25 mouse cellular contexts compared by ENCODE assay signal in the genomic region with DNA sequence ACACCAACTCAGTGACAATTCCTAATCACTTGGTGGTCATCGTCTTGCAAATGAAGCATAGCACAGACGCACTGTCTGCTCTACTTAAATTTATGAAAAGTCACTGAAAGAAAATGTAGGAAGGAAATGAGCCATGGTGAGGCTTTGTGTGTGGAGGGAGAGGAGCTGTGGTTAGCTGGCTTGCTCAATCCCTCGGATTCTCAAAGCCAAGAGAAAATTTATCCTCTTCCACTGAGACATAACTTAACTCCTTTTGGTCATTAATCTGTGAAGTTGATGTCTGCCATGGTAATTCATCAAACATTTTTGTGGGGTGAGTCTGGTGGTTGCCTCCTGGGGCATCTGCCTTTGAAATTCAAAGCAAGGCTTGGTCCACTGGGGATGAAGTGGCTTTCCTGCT.
DNase-seq lines count a peak whose midpoint lies in the region; ATAC-seq lines count a peak whose summit lies in the region.
"Had no signal": no experiment of that assay in that cellular context is flagged by ENCODE, and none has a peak within 500 bp of the region (broad histone marks: within the 10 kb centered on the region; RNA-seq: fewer than 3 reads in every experiment).

No protein-coding gene starts in this region.

- H3K4me2 ChIP-seq in midbrain, embryonic 13.5 days (replicated peaks), result no peak overlapping the region
- H3K4me2 ChIP-seq: embryonic facial prominence, embryonic 15.5 days; hindbrain, embryonic 12.5 days; neural tube, embryonic 13.5 days had no signal

- 74% methylated on average over 3 of the region's 3 CpGs for WGBS in midbrain, embryonic 13.5 days

- DNase-seq in 3134 (ENCODE audit: extremely low read depth, insufficient read length, low spot score) (peak; percentile 42), 416B (ENCODE audit: low read depth) (peak; percentile 8)
- peak; percentile 10 for DNase-seq in adrenal gland, postnatal 25 days
- no peak for DNase-seq in heart, adult 8-10 months (ENCODE audit: low spot score)
- no peak for DNase-seq in frontal cortex, postnatal 25 days (ENCODE audit: low spot score in 2 of 2)
- DNase-seq: cerebellum, adult 8-10 months; cerebellum, postnatal 36 days; forebrain, postnatal 0 days; gastrocnemius, postnatal 25 days; heart, adult 2 months; kidney, adult 18-20 months; layer of hippocampus, adult 9-11 months; midbrain, embryonic 14.5 days; retina, postnatal 1 day; right cerebral cortex, postnatal 25 days; thymus, postnatal 14 days had no signal

- ATAC-seq in megakaryocyte, adult 5-6 weeks (ENCODE audit: poor library complexity, severe bottlenecking), result peak; percentile 51
- ATAC-seq in midbrain, embryonic 13.5 days, result no peak
- ATAC-seq: CD4-positive, CD25-positive, alpha-beta regulatory T cell, adult 4 months; forebrain, postnatal 0 days; lung, postnatal 0 days had no signal

- no peak overlapping the region for H3K9ac ChIP-seq in midbrain, embryonic 13.5 days (replicated peaks)
- H3K9ac ChIP-seq: embryonic facial prominence, embryonic 15.5 days; forebrain, postnatal 0 days; hindbrain, embryonic 12.5 days; neural tube, embryonic 13.5 days had no signal

- H3K4me1 ChIP-seq in midbrain, embryonic 13.5 days (replicated peaks), result no peaks in the 10 kb centered on the region
- H3K4me1 ChIP-seq: embryonic facial prominence, embryonic 15.5 days; forebrain, embryonic 10.5 days; hindbrain, embryonic 12.5 days; neural tube, embryonic 13.5 days had no signal

- no peak overlapping the region for H3K4me3 ChIP-seq in midbrain, embryonic 13.5 days (replicated peaks)
- H3K4me3 ChIP-seq: embryonic facial prominence, embryonic 15.5 days; forebrain, embryonic 10.5 days; heart, adult 2 months; hindbrain, embryonic 12.5 days; neural tube, embryonic 13.5 days had no signal

- H3K9me3 ChIP-seq in midbrain, embryonic 13.5 days, result no peaks in the 10 kb centered on the region
- H3K9me3 ChIP-seq: embryonic facial prominence, embryonic 15.5 days; forebrain, embryonic 10.5 days; hindbrain, embryonic 12.5 days; neural tube, embryonic 13.5 days had no signal

- no peaks in the 10 kb centered on the region for H3K27me3 ChIP-seq in midbrain, embryonic 13.5 days
- H3K27me3 ChIP-seq: embryonic facial prominence, embryonic 15.5 days; hindbrain, embryonic 12.5 days; neural tube, embryonic 13.5 days had no signal

- no peaks in the 10 kb centered on the region for H3K36me3 ChIP-seq in midbrain, embryonic 13.5 days
- H3K36me3 ChIP-seq: embryonic facial prominence, embryonic 15.5 days; forebrain, embryonic 10.5 days; hindbrain, embryonic 12.5 days; neural tube, embryonic 13.5 days had no signal

- H3K27ac ChIP-seq in midbrain, embryonic 13.5 days, result no peak overlapping the region
- H3K27ac ChIP-seq: embryonic facial prominence, embryonic 15.5 days; forebrain, embryonic 10.5 days; heart, adult 2 months; hindbrain, embryonic 12.5 days; kidney, postnatal 0 days; neural tube, embryonic 13.5 days had no signal

Comparison
In these comparisons a context has a peak if more than half of its experiments do, and no peak if none do; other contexts are left out.
1. DNase-seq: peak in 3134 (single experiment), 416B (single experiment) and adrenal gland, postnatal 25 days (single experiment); none in heart, adult 8-10 months (single experiment) and frontal cortex, postnatal 25 days (0 of 2).